Mouse (Mus musculus) small intestine, adult 10 weeks (tissue): ENCODE data around the gene Pamr1. TPM values are rescaled to one million over a fixed set of nuclear protein-coding genes. Genes with fewer than 3 reads are reported as not detected.

ENCODE experiments used
- polyA plus RNA-seq: library from polyadenylated mRNA; stranded (reverse); fragments of 350-450 nt; fragmentation: Illumina TruSeq; extraction: RNeasy Lipid Tissue Mini Kit (QIAGEN cat#74804); gene quantifications from one replicate; pipeline ENCODE4 v1.2.3, GENCODE M21; 2014; ENCODE audit warnings: low replicate concordance

Gene Pamr1
- polyA plus RNA-seq = 3.3 TPM

DNA sequence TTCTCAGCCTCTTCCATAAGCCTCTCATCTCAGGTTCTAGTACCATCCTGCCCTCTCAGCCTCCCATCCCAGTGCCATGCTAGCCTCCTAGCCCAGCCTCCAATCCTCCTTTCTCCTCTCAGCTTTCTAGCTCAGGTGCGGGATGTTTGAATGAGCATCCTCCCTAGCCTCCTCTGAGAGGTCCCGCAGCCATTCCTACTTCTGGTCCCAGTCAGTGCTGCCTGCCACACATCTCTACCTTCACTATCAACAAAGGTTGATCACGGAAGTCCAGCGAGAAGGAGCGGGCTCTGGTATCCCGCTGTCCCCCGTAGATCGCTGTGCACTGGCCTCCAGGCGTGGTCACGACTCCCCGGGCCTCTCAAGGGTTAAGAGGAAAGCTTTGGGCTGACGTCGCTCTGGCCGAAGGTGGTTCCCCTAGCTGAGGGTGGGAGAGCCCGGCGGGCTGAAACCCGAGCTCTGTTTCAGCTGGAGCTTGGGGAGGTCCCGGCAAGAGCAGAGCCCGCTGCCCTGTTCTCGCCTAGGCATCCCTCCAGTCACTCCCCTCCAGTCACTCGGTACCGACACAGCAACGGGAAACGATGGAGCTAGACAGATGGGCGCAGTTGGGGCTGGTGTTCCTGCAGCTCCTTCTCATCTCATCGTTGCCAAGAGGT lies at the start of gene Pamr1:
Pamr1 (plus strand) TSS at position 402 of the 656 bp plus-strand sequence.

DNA sequence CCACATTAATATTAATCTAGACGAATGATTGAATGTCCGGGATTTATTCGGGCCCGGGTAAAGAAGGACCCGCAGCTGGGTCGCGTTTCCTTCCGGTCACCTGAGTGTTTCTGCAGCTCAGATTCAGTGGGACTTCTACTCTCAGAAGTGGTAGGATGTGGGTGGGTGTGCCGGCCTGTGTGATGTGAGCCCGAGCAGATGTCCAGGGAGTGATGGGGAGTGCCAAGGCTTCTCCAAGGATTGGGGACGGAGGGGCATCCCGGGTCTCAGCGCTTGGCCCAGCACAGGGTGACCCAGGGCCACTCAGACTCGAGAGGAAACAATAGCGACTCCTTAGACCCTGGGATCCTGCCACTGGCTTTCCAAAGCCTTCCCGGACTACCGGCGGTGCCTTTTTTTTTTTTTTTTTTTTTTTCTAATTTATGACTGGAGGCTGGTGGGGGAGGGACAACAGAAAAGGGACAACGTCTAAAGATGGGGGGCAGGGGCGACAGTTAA lies 108.4 kb downstream of the Pamr1 start, which contains the start of gene Slc1a2:
Slc1a2 (plus strand) TSS at position 497 of the 498 bp plus-strand sequence.

Other genes starting within 250 kb of the Pamr1 start
- gene Trim44, start 142.2 kb upstream of the Pamr1 start, polyA plus RNA-seq = 29.6 TPM
- 0.22 TPM for gene Fjx1, start 97.5 kb upstream of the Pamr1 start, polyA plus RNA-seq
- 0.71 TPM for gene Slc1a2, start 108.6 kb downstream of the Pamr1 start, polyA plus RNA-seq